Mouse (Mus musculus) splenic B cell, adult 2 months (primary cell): Measurements from ENCODE around the gene Krt80.

ENCODE experiments used
- DNase-seq: peaks from one replicate; pipeline ENCODE4 v3.0.0-alpha.2; 2011; ENCODE audit warnings: low read depth, low spot score
- H3K27me3 ChIP-seq: 2 replicates; pipeline ENCODE4 v1.6.1; 2012; ENCODE audit warnings: mild to moderate bottlenecking, low read length, moderate library complexity, mixed read lengths; ENCODE audit not compliant: control insufficient read depth, poor library complexity, insufficient read depth, severe bottlenecking
- H3K36me3 ChIP-seq: 2 replicates; pipeline ENCODE4 v1.6.1; 2012; ENCODE audit warnings: mild to moderate bottlenecking, low read length, moderate library complexity, mixed read lengths; ENCODE audit not compliant: control insufficient read depth, poor library complexity, insufficient read depth, severe bottlenecking

Gene Krt80

DNA sequence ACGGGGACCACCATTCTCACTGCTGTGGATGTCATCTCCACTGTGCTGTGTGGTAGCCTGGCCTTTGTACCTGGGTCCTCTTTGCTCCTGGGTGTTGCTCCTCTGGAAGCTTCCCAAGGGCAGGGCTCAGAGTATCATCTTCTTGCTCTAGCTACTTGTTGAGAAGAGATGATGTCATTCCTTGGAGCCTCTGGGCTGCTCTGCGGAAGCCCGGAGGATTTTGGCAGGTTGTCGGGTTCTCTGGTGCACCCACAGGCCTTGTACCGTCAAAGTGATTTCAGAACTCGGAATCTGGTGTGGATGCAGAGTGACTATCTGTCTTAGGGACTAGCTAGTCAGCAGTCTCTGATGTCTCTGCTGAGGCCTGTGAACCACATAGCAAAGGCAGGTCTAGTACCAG, 15.1 kb upstream of the Krt80 start:
- Histone ChIP-seq H3K36me3 (no peaks in the 10 kb centered on the region), H3K27me3 (no peaks in the 10 kb centered on the region)
- DNase-seq, result no peak

- no peaks in the 10 kb centered on the region for H3K27me3 ChIP-seq
- no peak for DNase-seq
- no peaks in the 10 kb centered on the region for H3K36me3 ChIP-seq
Observed at GRCm38 (mm10) chr15:101384610-101385009, 14.6 kb upstream of the Krt80 start.

DNA sequence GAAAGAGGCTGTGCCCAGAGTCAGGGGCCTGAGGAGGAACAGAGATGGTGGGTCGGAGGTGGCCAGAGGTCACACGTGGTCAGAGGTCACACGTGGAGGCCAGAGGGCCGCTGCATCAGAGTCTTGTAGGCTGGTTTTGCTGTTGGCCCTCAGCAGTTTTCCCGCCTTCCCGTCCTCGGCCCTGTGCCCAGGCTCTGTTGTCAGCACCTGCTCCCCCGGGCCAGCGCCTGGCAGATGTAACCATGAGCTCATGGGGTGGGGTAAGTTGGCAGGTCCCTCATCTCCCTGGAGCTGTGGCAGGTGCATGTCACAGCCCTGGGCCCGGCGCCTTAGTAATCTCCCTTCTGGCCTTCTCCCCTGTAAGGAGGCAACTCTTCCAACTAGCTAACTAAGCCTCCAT, 12.8 kb upstream of the Krt80 start:
- Histone ChIP-seq H3K27me3 (no peaks in the 10 kb centered on the region), H3K36me3 (no peaks in the 10 kb centered on the region)
- no peak for DNase-seq

DNA sequence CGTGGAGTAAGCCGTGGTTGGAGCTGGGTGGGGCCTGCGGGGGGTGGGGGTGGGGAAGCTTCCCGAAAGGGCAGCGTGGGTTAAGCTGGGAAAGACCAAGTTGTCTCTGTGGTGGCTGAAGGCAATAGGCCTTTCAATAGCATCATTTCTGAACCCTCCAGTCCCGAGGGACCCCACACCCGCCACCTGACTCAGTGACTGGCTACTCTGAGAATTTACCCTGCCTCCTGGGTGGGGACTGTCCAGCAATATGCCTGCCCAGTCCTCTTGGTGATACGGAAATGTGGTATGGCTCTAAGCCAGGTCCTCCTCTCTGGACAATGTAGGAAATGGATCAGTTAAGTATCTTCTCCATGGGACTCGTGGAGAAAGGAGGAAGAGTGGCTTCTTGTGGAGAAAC, 11.8 kb upstream of the Krt80 start:
- no peaks in the 10 kb centered on the region for H3K36me3 ChIP-seq
- DNase-seq, result no peak
- H3K27me3 ChIP-seq, result no peaks in the 10 kb centered on the region

DNA sequence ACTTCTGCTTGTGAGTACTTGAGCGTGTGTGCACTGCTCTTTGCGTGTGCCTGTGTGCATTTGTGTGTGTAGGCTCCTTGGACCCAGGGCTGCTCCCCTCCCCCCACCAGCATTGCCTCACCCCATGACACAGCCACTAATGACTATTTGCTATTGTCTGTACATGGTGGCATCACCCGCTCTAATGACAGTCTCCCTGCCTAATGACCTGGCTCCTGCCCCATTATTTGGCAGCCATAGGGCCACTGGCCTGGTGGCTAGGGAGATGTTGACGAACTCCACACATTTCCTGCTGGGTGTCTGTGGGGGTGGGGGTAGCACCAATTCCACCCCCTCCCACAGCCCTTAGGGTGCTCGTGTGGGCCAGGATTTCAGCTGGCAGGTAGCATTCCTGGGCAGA, 8.7 kb upstream of the Krt80 start:
- no peak for DNase-seq
- Histone ChIP-seq H3K36me3 (no peaks in the 10 kb centered on the region), H3K27me3 (no peaks in the 10 kb centered on the region)

GRCm38 (mm10) chr15:101376776-101377061, 6.8 kb upstream of the Krt80 start:
- DNase-seq, result no peak
- H3K27me3 ChIP-seq, result no peaks in the 10 kb centered on the region
- H3K36me3 ChIP-seq, result no peaks in the 10 kb centered on the region

DNA sequence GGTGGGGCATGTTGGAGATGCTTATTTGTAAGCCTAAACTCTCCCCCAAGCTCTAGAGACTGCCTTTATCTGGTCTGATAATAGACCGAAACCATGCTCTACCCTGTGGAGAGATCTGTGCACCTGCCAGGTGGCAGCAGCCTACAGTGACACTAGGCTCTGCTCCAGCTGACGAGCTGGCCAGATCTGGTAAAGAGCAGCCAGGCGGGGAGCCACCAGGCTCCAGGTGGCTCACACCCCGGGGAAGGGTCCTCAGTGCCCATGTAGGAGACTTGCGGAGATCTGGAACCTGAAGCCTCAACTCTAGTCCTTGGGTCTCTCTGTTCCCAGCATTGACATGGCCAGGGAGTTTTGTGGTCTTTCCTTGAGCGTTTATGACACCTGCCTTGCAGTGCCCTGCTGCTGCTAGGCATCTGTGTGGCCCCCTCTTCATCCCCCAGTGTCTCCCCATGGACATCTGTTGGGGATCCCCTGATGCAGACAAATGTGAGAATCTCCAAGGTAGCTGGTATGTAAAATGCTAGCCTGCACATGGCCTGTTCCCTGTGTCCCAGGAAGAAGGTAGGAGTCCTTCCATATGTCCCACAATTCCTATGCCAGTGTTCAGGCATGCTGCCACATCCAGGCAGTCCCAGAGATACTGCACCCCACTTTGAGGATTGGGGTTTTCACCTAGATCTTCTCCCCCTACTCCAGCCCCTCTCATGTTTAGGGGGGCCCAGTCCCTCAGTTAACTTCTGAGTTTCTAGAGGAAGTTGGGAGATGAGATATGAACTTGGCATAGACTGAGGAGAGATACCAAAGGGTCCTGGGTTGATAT, 6.2 kb upstream of the Krt80 start:
- no peaks in the 10 kb centered on the region for H3K27me3 ChIP-seq
- no peak for DNase-seq
- no peaks in the 10 kb centered on the region for H3K36me3 ChIP-seq

- no peak for DNase-seq
- Histone ChIP-seq H3K36me3 (no peaks in the 10 kb centered on the region), H3K27me3 (no peaks in the 10 kb centered on the region)
Observed at GRCm38 (mm10) chr15:101374879-101375278, 4.9 kb upstream of the Krt80 start.

- Histone ChIP-seq H3K27me3 (no peaks in the 10 kb centered on the region), H3K36me3 (no peaks in the 10 kb centered on the region)
- DNase-seq, result no peak
Observed at GRCm38 (mm10) chr15:101373286-101373898, 3.4 kb upstream of the Krt80 start.

DNA sequence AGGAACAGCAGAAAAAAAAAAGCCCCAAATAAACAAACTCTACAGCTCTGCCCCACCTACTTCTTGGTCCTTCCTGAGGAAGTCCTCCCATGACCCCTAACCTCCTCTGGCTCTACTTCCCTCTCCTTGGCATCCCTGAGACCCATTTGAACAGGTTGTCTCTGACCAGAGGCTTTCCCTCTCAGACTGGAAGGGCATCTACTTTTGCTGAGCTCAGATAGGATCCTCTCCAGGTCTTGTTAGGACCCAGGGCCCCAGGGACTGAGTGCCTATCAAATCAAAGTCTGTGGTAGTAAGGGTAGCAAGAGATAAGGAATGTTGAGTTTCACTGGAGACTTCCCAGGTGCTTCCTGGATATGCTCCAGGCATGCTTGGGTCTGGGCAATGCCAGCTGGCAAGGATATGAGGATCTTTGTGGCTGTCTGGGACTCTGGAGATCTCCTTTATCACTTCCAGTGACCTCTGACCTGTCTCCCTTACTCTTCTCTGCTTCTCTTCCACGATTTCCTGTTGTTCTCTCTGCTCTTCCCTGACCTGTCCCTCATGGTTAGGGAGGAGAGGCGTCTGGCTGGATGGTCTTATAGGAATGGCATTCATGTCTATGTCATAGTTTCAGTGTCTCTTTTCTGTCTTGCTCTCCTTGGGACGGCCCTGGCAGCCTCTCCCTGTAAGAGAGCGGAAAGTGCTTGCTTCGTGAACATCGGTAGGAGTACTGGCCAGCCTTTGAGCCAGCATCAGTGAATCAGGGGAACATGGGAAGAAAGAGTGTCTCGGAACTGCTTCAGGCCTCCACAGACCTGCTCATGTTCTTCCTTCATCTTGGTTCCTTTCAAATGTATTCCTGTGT, 2.4 kb upstream of the Krt80 start:
- H3K27me3 ChIP-seq, result no peaks in the 10 kb centered on the region
- H3K36me3 ChIP-seq, result no peaks in the 10 kb centered on the region
- no peak for DNase-seq

- Histone ChIP-seq H3K27me3 (no peaks in the 10 kb centered on the region), H3K36me3 (no peaks in the 10 kb centered on the region)
- DNase-seq, result no peak
Observed at GRCm38 (mm10) chr15:101371141-101371985, 1.4 kb upstream of the Krt80 start.

DNA sequence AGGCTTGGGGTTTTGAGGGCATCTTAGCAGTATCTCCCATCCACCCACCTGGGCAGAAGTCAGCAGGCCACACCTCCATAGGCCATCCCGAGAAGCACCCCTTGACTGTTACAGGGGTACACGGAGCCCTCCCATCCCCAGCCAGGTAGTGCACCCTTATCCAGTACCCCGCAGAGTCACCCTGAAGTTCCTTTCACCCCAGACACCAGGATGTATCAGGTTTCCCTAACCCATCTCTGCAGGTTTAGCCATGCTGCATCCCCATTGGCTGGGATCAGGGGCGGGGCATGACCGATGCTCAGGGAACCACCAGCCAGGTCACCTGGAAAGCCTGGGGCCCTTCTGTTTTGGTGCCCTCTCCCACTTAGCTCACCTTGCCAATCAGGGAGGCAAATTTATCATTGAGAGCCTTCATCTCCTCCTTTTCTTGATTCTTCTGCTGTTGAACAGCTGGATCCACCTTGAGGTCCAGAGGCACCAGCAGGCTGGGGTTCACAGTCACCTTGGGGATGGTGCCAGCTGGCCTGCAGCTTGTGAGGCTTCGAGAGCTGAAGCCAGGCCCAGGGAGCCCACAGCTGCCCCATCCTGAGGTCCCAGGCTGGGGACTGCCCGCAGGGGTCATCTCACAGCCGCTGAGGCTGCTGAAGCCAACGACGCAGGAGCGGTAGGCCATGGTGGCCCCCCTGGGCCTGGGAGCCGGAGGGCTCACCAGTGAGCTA, 421 bp downstream of the Krt80 start:
- Histone ChIP-seq H3K36me3 (no peaks in the 10 kb centered on the region), H3K27me3 (no peaks in the 10 kb centered on the region)
- DNase-seq, result no peak

DNA sequence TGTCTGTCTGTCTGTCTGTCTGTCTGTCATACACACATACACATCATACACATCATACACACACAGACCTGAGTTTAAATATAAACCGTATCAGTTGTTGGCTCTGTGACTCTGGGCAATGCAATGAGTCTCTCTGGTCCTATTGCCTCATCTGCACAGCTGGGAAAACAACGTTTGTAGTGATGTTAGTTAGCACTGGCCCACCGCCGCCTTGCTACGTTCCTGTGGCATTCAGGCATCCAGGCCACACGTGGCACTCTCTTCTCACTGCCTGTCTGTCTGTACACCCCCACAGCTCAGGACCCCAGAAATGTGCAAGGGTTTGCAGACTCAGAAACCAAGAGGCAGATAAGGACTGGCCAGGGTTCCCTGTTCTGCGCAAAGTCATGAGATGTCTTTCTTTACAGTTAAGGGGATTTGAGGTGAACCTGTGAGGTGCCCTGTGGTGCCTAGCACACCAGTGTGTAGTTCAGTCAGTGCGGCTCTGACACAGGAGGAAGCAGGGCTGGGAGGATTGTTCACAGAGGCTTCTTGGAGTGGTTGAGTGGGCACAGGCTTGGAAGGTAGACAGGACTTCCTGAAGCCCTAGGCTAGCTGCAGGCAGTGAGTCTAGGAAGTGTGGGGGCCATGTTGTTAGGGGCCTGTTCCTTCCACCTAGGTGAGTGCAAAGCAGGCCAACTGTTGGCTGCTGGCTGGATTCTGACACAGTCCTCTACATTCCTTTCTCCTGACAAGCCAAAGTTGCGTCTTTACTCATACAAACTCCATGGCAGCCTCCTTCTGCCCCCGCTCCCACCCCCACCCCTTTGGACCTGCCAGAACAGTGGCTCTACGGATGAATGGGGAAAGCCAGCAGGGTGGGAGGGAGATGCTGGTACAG, 1.2 kb downstream of the Krt80 start:
- Histone ChIP-seq H3K27me3 (no peaks in the 10 kb centered on the region), H3K36me3 (no peaks in the 10 kb centered on the region)
- no peak for DNase-seq
